Mouse (Mus musculus) frontal cortex, postnatal 25 days (tissue): ENCODE measurements around the gene Cyb561d2.

ENCODE experiments used
- DNase-seq, 2 experiments: peaks; one replicate each; pipeline ENCODE4 v3.0.0; 2022; ENCODE audit warnings: low spot score in 2 of 2

Cyb561d2 gene

GRCm38 (mm10) chr9:107521711-107522399, 20.1 kb downstream of the Cyb561d2 start:
- no peak for DNase-seq

- DNase-seq, result no peak
These were observed 20.8 kb downstream of the Cyb561d2 start for GRCm38 (mm10) chr9:107521190-107521589.

GRCm38 (mm10) chr9:107520331-107520730, 21.7 kb downstream of the Cyb561d2 start:
- DNase-seq, result no peak

- DNase-seq, result peak; percentile 84 to 86
These were observed 27.6 kb downstream of the Cyb561d2 start for GRCm38 (mm10) chr9:107514303-107514955.

GRCm38 (mm10) chr9:107512326-107512725, 29.7 kb downstream of the Cyb561d2 start:
- DNase-seq, result no peak

GRCm38 (mm10) chr9:107511436-107511835, 30.6 kb downstream of the Cyb561d2 start:
- no peak for DNase-seq

- DNase-seq, result no peak
These were observed 31.5 kb downstream of the Cyb561d2 start for GRCm38 (mm10) chr9:107510384-107511100.

GRCm38 (mm10) chr9:107508266-107508665, 33.7 kb downstream of the Cyb561d2 start:
- DNase-seq, result peak; percentile 36 to 41

- no peak for DNase-seq
These were observed 37.1 kb downstream of the Cyb561d2 start for GRCm38 (mm10) chr9:107504662-107505537.

- no peak for DNase-seq
These were observed 39.7 kb downstream of the Cyb561d2 start for GRCm38 (mm10) chr9:107502131-107502846.

GRCm38 (mm10) chr9:107500708-107501286, 41.2 kb downstream of the Cyb561d2 start:
- no peak for DNase-seq

GRCm38 (mm10) chr9:107496359-107496758, 45.6 kb downstream of the Cyb561d2 start:
- DNase-seq, result no peak

GRCm38 (mm10) chr9:107494238-107494637, 47.8 kb downstream of the Cyb561d2 start:
- no peak for DNase-seq

- DNase-seq, result no peak
These were observed 48.5 kb downstream of the Cyb561d2 start for GRCm38 (mm10) chr9:107493511-107493910.

GRCm38 (mm10) chr9:107490625-107491024, 51.4 kb downstream of the Cyb561d2 start:
- no peak for DNase-seq

- no peak for DNase-seq
These were observed 51.8 kb downstream of the Cyb561d2 start for GRCm38 (mm10) chr9:107490146-107490545.
